Mouse (Mus musculus) forebrain, embryonic 11.5 days (tissue): ENCODE results near the gene Snx11. TPM values are rescaled to one million over a fixed set of nuclear protein-coding genes. Genes with fewer than 3 reads are reported as not detected.
A peak's percentile ranks its signal among the peaks of the same experiment; 100 is the strongest.

Experiments used
- ATAC-seq: fragments of 200-750 bp; cut with Nextera tagmentation; replicated peaks from 2 replicates; pipeline ENCODE4 v1.8.0; 2017; ENCODE audit warnings: moderate TSS enrichment; ENCODE audit not compliant: low FRiP score
- DNase-seq: peaks from one replicate; pipeline ENCODE4 v3.0.0-alpha.2; 2017; ENCODE audit warnings: low spot score
- H3K27ac ChIP-seq: fragments of 300-500 bp; sonication (generic); 2 replicates; pipeline ENCODE4 v1.5.1; 2014; ENCODE audit warnings: low read depth, low read length
- H3K27me3 ChIP-seq: fragments of 300-500 bp; sonication (generic); 2 replicates; pipeline ENCODE4 v1.6.1; 2014; ENCODE audit warnings: mild to moderate bottlenecking, low read length, mixed read lengths; ENCODE audit not compliant: control insufficient read depth, insufficient read depth
- H3K36me3 ChIP-seq: fragments of 300-500 bp; sonication (generic); 2 replicates; pipeline ENCODE4 v1.6.1; 2014; ENCODE audit warnings: mild to moderate bottlenecking, low read length, moderate library complexity, mixed read lengths; ENCODE audit not compliant: control insufficient read depth, insufficient read depth
- H3K4me1 ChIP-seq: fragments of 300-500 bp; sonication (generic); replicated peaks from 2 replicates; pipeline ENCODE4 v1.6.1; 2014; ENCODE audit warnings: low read length, mixed read lengths; ENCODE audit not compliant: control insufficient read depth, insufficient read depth
- H3K4me2 ChIP-seq: fragments of 300-500 bp; sonication (generic); 2 replicates; pipeline ENCODE4 v1.6.1; 2014; ENCODE audit warnings: low read depth, mild to moderate bottlenecking, low read length, moderate library complexity, mixed read lengths; ENCODE audit not compliant: severe bottlenecking
- H3K4me3 ChIP-seq: fragments of 300-500 bp; sonication (generic); 2 replicates; pipeline ENCODE4 v1.5.1; 2014; ENCODE audit warnings: low read depth, low read length
- H3K9ac ChIP-seq: fragments of 300-500 bp; sonication (generic); 2 replicates; pipeline ENCODE4 v1.6.1; 2014; ENCODE audit warnings: low read length
- H3K9me3 ChIP-seq: fragments of 300-500 bp; sonication (generic); 2 replicates; pipeline ENCODE4 v1.6.1; 2016; ENCODE audit warnings: low read length, mixed read lengths; ENCODE audit not compliant: control insufficient read depth
- WGBS: fragments of 180-500 bp; shearing (Covaris S2); extraction: QIAGEN DNeasy Blood & Tissue Kit; methylation state at CpG from one replicate; pipeline ENCODE4 v1.1.7; 2014; 5-methylcytosine and 5-hydroxymethylcytosine counted together
- polyA plus RNA-seq: library from polyadenylated mRNA; unstranded; fragments of >200 nt; fragmentation: Nextera tagmentation; extraction: Ambion mirVana; gene quantifications from 2 replicates; pipeline ENCODE4 v1.2.1, GENCODE M21; 2014

Snx11 gene
- polyA plus RNA-seq, 1 experiment from 2014 or later: 26.9 TPM

DNA sequence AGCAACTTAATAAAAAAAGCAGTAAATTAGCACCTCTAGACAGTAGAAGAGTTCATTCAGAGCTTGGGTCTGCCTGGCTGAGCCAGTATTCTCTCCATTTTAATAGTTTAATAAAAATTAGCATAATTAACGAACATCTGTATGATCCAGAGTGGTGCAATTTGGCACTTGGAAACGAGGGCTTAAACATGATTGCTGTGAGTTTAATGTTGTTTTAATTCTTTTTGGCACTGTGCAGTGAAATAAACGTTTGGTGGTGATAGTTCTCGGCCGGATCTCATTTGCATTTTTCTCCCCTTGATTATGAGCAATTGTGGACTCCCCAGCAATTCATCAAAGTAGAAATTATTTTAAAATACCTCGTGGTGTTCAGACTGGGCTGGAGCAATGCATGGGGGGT lies 30.7 kb downstream of the Snx11 start:
- WGBS: 69% methylated on average over 6 of the region's 6 CpGs
- H3K27me3 ChIP-seq: peaks cover 7% of the 10 kb centered on the region
- H3K9me3 ChIP-seq: no peaks in the 10 kb centered on the region
- H3K4me3 ChIP-seq: no peak overlapping the region
- H3K9ac ChIP-seq: no peak overlapping the region
- ATAC-seq (no peak), DNase-seq (no peak)
- H3K4me2 ChIP-seq: no peak overlapping the region
- H3K27ac ChIP-seq: no peak overlapping the region
- no peaks in the 10 kb centered on the region for H3K36me3 ChIP-seq
- H3K4me1 ChIP-seq: peaks cover 13% of the 10 kb centered on the region

DNA sequence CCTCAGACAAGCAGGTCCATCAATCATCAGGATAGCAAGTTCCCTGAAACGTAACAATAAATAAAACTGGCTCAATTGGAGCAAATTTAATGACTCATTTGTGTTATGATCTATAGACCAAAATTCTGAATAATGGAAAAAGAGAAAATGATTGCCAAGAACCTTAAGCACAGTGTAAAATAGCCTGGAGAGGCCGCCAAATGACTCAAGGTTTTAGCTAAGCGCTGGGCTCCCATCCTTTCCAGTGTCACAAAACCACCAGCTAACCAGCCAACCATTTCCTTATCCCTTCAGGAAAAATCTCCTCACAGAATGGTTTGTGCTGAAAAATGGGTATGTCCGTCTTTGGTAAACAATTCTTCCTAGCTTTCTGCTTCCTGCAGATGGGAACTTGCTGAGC lies 33.5 kb downstream of the Snx11 start:
- no peak overlapping the region for H3K4me2 ChIP-seq
- no peaks in the 10 kb centered on the region for H3K36me3 ChIP-seq
- peaks cover 14% of the 10 kb centered on the region for H3K27me3 ChIP-seq
- ATAC-seq (no peak), DNase-seq (no peak)
- peaks cover 22% of the 10 kb centered on the region for H3K4me1 ChIP-seq
- H3K27ac ChIP-seq: no peak overlapping the region
- H3K9me3 ChIP-seq: no peaks in the 10 kb centered on the region
- H3K4me3 ChIP-seq: no peak overlapping the region
- 82% methylated on average over 4 of the region's 4 CpGs for WGBS
- no peak overlapping the region for H3K9ac ChIP-seq

DNA sequence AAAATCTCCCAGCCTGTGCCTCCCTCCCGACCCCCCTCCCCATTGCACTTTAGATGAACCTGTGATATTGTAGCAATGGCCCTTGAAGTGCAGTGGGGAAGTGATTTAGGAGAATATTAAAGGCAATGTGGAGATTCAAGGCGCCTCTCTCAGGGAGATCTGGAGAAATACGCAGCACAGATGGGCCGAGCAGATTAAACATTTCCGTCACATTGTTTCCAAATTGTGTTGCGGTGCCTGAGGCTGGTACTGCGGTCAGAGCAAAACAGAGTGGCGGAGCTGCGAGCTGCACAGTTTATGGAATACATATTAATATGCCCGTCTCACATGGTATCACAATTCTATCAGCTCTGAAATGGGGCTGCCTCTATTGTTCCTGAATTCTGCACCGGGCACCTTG lies 34.4 kb downstream of the Snx11 start:
- peaks cover 22% of the 10 kb centered on the region for H3K4me1 ChIP-seq
- H3K27ac ChIP-seq: peak overlapping the region; percentile 46; the same call in 1 of the 2 replicates
- no peak for DNase-seq
- no peak overlapping the region; the same call in 1 of the 2 replicates for H3K9ac ChIP-seq
- no peak overlapping the region for H3K4me2 ChIP-seq
- H3K27me3 ChIP-seq: peaks cover 17% of the 10 kb centered on the region
- H3K36me3 ChIP-seq: no peaks in the 10 kb centered on the region
- H3K4me3 ChIP-seq: no peak overlapping the region
- no peaks in the 10 kb centered on the region for H3K9me3 ChIP-seq
- no peak for ATAC-seq
- whole genome bisulfite sequencing: 48% methylated on average over 11 of the region's 11 CpGs

DNA sequence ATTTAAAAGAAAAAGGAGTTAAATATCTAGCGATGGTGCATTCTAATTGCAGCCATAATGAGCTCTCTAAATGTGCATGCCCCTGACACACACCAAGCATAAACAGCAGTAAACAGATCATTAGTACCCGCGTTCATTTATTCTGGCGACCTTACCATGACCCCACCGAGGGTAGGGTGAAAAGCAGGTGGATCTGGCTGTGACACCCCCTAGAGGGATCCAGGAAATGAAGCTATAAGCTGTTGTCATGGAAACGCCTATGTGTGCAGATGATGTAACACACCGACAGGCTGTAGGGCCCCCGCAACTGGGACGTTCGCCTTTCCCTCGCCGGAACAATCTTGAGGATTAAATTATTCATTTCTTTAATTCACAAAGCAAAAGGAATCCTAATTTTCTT lies 35.4 kb downstream of the Snx11 start:
- Histone ChIP-seq H3K4me3 (no peak overlapping the region), H3K9me3 (no peaks in the 10 kb centered on the region), H3K36me3 (no peaks in the 10 kb centered on the region), H3K4me1 (peaks cover 22% of the 10 kb centered on the region), H3K4me2 (peak overlapping the region; percentile 42), H3K9ac (peak overlapping the region; percentile 3; the same call in 1 of the 2 replicates), H3K27me3 (peaks cover 22% of the 10 kb centered on the region), H3K27ac (0 out of 2 replicates have a peak overlapping the region, but pooled peaks have one; percentile 53)
- WGBS: 6% methylated on average over 12 of the region's 12 CpGs
- DNase-seq: peak; percentile 77
- ATAC-seq: peak; percentile 84

GRCm38 (mm10) chr11:96740796-96741195 lies 36.6 kb downstream of the Snx11 start:
- no peak overlapping the region for H3K4me2 ChIP-seq
- no peaks in the 10 kb centered on the region for H3K36me3 ChIP-seq
- no peak overlapping the region for H3K4me3 ChIP-seq
- H3K4me1 ChIP-seq: peaks cover 22% of the 10 kb centered on the region
- no peak overlapping the region for H3K9ac ChIP-seq
- H3K27ac ChIP-seq: no peak overlapping the region
- WGBS: 65% methylated on average over 12 of the region's 12 CpGs
- H3K9me3 ChIP-seq: no peaks in the 10 kb centered on the region
- DNase-seq: no peak
- ATAC-seq: no peak
- H3K27me3 ChIP-seq: peaks cover 29% of the 10 kb centered on the region

GRCm38 (mm10) chr11:96737673-96738471 lies 39.5 kb downstream of the Snx11 start:
- H3K9ac ChIP-seq: no peak overlapping the region
- peaks cover 19% of the 10 kb centered on the region for H3K4me1 ChIP-seq
- no peak for ATAC-seq

GRCm38 (mm10) chr11:96736361-96736760 lies 41.0 kb downstream of the Snx11 start:
- Histone ChIP-seq H3K36me3 (no peaks in the 10 kb centered on the region), H3K27me3 (peaks cover 23% of the 10 kb centered on the region), H3K4me2 (peak overlapping the region; percentile 47), H3K4me3 (peak overlapping the region; percentile 16; the same call in 1 of the 2 replicates), H3K9me3 (no peaks in the 10 kb centered on the region), H3K9ac (no peak overlapping the region), H3K27ac (no peak overlapping the region), H3K4me1 (peaks cover 8% of the 10 kb centered on the region)
- 19% methylated on average over 11 of the region's 11 CpGs for WGBS
- ATAC-seq: no peak
- DNase-seq: no peak

More at GRCm38 (mm10) chr11:96737673-96738471, 39.5 kb downstream of the Snx11 start:
- Histone ChIP-seq H3K27ac (no peak overlapping the region), H3K9me3 (no peaks in the 10 kb centered on the region), H3K36me3 (no peaks in the 10 kb centered on the region), H3K4me2 (no peak overlapping the region), H3K27me3 (peaks cover 24% of the 10 kb centered on the region), H3K4me3 (no peak overlapping the region)
- no peak for DNase-seq
- 68% methylated on average over 14 of the region's 14 CpGs for WGBS

GRCm38 (mm10) chr11:96735908-96736307 lies 41.5 kb downstream of the Snx11 start:
- no peaks in the 10 kb centered on the region for H3K9me3 ChIP-seq
- peak overlapping the region; percentile 47 for H3K4me2 ChIP-seq
- DNase-seq (peak; percentile 85), ATAC-seq (peak; percentile 51; the same call in 1 of the 2 replicates)
- no peak overlapping the region for H3K27ac ChIP-seq
- H3K9ac ChIP-seq: peak overlapping the region; percentile 39
- peaks cover 21% of the 10 kb centered on the region for H3K27me3 ChIP-seq
- WGBS: under 1% methylated on average over 19 of the region's 19 CpGs
- H3K36me3 ChIP-seq: no peaks in the 10 kb centered on the region
- H3K4me1 ChIP-seq: peaks cover 3% of the 10 kb centered on the region
- H3K4me3 ChIP-seq: peak overlapping the region; percentile 16; the same call in 1 of the 2 replicates
